In genomic region chr2:163285762-163286161, GRCm38 (mm10) we compare ENCODE assay signal across 8 mouse cellular contexts.
DNase-seq lines count a peak whose midpoint lies in the region; ATAC-seq lines count a peak whose summit lies in the region.

No protein-coding gene starts in this region.

- no peaks in the 10 kb centered on the region for H3K36me3 ChIP-seq in forebrain, embryonic 15.5 days
- no peaks in the 10 kb centered on the region for H3K36me3 ChIP-seq in forebrain, embryonic 12.5 days (replicated peaks)

- no peak for ATAC-seq in forebrain, embryonic 15.5 days (replicated peaks)
- ATAC-seq in forebrain, embryonic 12.5 days (ENCODE audit: low FRiP score) = no peak
- ATAC-seq in megakaryocyte-erythroid progenitor cell, adult 5-6 weeks (replicated peaks; ENCODE audit: low FRiP score, low TSS enrichment, poor library complexity, severe bottlenecking) = 0 out of 2 replicates have a peak, but pooled peaks have one; percentile 32

- H3K9ac ChIP-seq in forebrain, embryonic 15.5 days (replicated peaks) = no peak overlapping the region
- H3K9ac ChIP-seq in forebrain, embryonic 12.5 days = no peak overlapping the region

- no peaks in the 10 kb centered on the region for H3K9me3 ChIP-seq in forebrain, embryonic 15.5 days
- H3K9me3 ChIP-seq in forebrain, embryonic 12.5 days = no peaks in the 10 kb centered on the region

- intact Hi-C loops in heart, postnatal 14 days (cut with DNase I) = loop anchor here (5.0 kb wide), 2 partner anchors 83 to 117 kb away; partner anchors contain the start of gene Tox2

- peak overlapping the region; percentile 67; the same call in 1 of the 2 replicates for H3K27ac ChIP-seq in forebrain, embryonic 15.5 days (replicated peaks)
- no peak overlapping the region for H3K27ac ChIP-seq in forebrain, embryonic 12.5 days

- 63% methylated on average over 7 of the region's 7 CpGs for WGBS in forebrain, embryonic 15.5 days
- WGBS in forebrain, embryonic 12.5 days = 69% methylated on average over 7 of the region's 7 CpGs

- peaks cover 19% of the 10 kb centered on the region; the same call in 1 of the 2 replicates for H3K27me3 ChIP-seq in forebrain, embryonic 15.5 days
- 0 out of 2 replicates have a peak, but pooled peaks cover 4% of the 10 kb centered on the region for H3K27me3 ChIP-seq in forebrain, embryonic 12.5 days

- DNase-seq in ES-CJ7 (ENCODE audit: low read depth, low spot score) = peak; percentile 89
- DNase-seq in heart, postnatal 14 days = peak; percentile 19 to 36
- DNase-seq in cerebellum, adult 11 months = no peak
- DNase-seq in layer of hippocampus, adult 8-10 months (ENCODE audit: low spot score in 2 of 2) = no peak
- no peak for DNase-seq in lung, adult 18-20 months

- H3K4me2 ChIP-seq in forebrain, embryonic 15.5 days (replicated peaks) = no peak overlapping the region
- no peak overlapping the region for H3K4me2 ChIP-seq in forebrain, embryonic 12.5 days

- peaks cover 12% of the 10 kb centered on the region for H3K4me1 ChIP-seq in forebrain, embryonic 15.5 days
- peaks cover 17% of the 10 kb centered on the region for H3K4me1 ChIP-seq in forebrain, embryonic 12.5 days

- H3K4me3 ChIP-seq in forebrain, embryonic 15.5 days = no peak overlapping the region
- no peak overlapping the region for H3K4me3 ChIP-seq in forebrain, embryonic 12.5 days (replicated peaks)

Comparison
In these comparisons a context has a peak if more than half of its experiments do, and no peak if none do; other contexts are left out.
1. DNase-seq: peak in ES-CJ7 (single experiment) and heart, postnatal 14 days (2 of 2); none in cerebellum, adult 11 months (single experiment), layer of hippocampus, adult 8-10 months (0 of 2) and lung, adult 18-20 months (0 of 2).